Mouse (Mus musculus) neural tube, embryonic 10.5 days (tissue): ENCODE data around the gene Myom1.

Experiments
- DNase-seq: peaks from one replicate; pipeline ENCODE4 v3.0.0-alpha.2; 2017; ENCODE audit warnings: low spot score; ENCODE audit errors: extremely low spot score

Myom1 gene

GRCm38 (mm10) chr17:70991706-70992625, 10.5 kb upstream of the Myom1 start:
- no peak for DNase-seq

DNA sequence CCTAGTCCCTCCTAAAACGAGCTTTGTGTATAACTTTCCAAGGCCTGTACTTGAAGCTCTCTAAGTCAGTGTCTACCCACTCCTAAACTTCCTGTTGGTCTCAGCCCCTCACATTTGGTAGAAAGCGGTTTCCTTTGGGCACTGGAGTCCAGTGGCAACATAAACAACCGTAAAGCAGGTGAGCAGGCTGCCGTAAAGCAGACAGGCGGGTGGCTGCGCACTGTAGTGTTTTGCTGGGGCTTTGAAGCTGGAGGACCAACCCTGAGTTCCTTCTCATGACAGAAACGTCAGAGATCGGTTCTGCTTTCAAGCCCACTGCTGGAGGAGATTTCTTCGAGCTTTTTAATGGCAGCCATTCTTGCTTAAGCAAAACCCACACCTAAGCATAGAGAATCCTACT, 9.8 kb upstream of the Myom1 start:
- DNase-seq, result no peak

DNA sequence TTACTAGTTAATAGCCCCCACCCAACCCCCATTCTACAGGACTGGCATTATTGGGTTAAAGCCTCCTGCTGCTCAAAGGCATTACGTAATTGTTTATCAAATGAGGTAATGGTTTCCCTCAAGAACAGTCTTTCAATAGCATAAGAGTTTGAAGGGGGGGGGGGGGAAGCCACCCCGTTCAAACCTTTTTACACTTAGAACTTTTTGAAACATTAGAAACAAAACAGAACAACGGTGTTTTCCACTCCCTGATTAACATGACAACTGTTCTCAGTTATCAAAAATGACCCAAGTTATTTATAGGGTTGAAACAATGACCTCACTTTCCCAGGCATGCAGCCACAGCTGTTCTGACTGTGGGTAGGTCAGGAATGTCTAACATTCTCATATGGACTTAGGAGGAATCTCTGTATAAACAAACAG, 9.0 kb upstream of the Myom1 start:
- no peak for DNase-seq

DNA sequence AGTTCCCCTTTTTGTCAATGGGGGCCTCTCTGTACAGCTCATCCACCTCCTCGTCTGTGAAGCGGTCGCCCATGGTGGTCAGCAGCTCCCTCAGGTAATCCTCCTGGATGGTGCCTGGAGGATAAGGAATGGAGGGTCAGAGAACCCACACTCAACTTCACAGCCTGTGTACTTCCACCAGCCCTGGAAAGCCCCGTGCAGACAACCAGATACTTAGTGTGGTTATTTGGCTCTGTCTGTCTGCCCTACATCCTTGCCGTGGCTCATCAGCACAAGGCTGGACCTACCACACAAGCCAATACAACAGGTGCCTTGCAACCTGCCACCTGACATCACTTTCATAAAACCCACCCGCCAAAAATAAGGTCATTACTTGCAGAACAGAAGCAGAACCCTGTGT, 7.8 kb upstream of the Myom1 start:
- no peak for DNase-seq

GRCm38 (mm10) chr17:70995551-70995950, 6.9 kb upstream of the Myom1 start:
- DNase-seq, result no peak

DNA sequence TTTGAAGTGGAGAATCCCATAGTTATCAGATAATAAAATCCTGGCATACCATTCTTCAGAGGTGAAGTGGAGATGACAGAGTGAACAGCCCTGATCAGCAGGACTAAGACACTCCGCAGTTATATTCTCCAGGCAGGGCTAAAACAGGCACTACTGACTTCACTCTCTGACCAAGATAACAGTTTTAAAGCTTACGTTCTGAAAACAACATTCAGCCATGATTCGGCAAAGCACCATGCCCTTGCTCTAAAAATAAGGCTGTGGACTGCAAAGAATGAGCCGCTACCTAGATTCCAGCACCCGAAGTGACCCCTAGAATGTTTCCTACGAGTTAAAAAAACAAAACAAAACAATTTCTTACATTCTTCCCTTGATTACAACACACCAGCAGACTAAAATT, 4.6 kb upstream of the Myom1 start:
- no peak for DNase-seq

DNA sequence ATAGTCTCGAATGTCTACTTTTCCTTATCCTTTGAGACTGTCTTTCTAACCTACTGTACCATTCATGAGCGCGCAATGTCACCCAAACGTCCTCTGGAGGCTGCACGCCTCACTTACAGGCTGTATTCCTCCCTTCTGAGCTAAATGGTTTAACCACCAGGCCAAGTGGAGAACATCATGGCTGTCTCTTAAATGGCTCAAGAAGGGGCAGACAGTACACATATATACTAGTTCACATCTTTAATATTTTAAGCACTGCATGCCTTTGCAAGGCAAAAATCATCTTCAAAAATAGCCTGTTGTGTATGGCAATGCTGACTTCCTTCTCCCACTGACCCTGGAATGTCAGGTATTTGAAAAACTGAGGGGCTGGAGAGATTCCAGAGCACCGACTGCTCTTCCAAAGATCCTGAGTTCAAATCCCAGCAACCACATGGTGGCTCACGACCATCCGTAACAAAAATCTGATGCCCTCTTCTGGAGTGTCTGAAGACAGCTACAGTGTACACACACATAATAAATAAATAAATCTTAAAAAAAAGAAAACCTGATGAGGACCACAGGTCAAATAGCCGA, 3.9 kb upstream of the Myom1 start:
- no peak for DNase-seq

DNA sequence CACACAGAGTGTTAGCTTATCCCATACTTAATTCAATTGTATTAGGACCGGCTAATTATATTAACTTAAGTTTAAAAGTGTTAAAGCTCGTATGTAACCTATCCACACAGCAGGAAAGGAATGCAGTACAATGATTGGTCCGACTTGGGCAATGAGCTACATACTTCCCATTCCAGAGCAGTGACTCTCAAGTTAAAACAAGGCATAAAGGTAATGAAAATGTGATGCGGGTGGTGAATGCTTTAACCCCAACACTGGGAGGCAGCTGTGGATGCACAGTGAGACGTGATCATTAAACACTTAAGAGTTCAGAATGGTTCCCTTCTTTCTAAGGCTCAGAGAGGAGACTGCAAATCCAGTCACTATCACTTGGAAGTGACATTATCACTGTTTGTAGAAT, 3.2 kb upstream of the Myom1 start:
- DNase-seq, result no peak

DNA sequence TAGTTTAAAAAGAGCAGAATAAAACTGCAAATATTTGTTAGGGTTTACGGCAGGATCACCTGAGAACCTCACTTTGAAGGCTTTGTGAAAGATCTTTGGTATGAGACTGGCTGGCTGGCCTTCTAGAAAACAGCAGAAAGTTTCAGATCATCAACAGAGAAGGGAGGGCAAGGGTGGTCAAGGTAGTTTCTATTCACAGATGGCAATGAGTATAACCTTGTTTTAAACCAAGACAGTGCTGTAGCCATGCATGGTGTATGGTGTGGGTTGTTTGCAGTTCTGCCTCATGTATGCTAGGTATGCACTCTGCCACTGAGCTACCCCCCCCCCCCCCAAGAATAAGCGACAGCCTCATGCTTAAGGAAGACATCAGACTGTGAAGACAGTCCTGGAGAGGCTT, 2.2 kb upstream of the Myom1 start:
- no peak for DNase-seq

DNA sequence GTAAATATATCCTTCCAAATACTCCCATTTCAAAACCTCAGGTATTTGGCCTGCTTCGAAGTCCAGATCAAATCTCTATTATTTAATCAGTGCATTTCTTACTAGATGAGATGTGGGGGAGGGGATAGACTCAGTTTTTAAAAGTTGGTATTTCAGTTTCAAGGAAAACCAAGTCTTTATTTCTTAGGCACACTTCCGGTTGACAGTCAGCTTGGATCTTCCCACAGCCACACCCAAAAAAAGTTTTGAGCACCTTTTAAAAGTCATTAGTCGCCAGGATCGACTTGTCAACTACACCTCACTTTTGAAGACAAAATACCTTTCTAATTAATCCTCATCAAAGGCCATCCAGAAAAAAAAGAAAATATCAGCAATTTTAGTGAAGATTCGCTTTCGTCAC, 1.4 kb upstream of the Myom1 start:
- no peak for DNase-seq

DNA sequence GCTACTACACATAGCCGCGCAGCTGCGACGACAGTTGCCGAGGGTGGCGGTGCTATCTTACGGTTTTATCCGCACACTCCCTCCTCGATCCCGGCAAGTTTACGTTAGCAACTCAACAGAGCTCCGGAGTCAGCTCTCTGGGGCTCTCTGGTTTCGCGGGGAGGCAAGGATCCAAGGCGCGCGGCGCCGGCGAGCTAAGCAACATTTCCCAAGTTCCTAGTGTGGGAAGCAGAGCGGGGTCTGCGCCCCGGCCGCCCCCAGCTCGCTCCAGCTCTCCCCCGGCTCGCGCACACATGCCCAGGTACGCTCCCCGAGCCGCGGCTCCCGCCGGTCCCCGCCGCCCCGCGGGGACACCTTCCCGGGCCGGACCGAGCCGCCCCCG, 743 bp upstream of the Myom1 start:
- no peak for DNase-seq

- DNase-seq, result no peak
Observed at GRCm38 (mm10) chr17:71002744-71003094, 286 bp downstream of the Myom1 start, which contains the start of gene Myl12a. Gene Myl12a, minus strand, starts transcription at chr17:71002878.

DNA sequence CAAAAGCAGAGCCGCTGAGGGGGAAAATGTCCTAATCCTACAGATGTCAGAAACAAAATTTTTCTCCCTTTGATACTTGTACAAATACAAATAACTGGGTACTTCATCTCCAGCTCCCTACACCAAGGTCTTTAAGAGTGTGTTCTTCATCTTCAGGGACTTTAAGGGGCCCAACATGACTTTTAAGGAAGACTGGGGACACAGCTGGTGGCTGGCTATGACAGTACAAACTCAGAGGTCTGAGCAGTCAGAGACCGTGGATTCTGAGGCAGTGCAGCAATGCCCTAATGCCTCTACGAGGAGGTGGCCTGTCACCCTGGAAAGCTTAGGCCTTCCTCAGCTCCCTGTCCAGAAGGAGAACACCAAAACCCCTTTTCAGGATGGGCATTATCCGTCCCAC, 679 bp downstream of the Myom1 start:
- DNase-seq, result no peak

- no peak for DNase-seq
Observed at GRCm38 (mm10) chr17:71003721-71004120, 1.3 kb downstream of the Myom1 start.

GRCm38 (mm10) chr17:71004186-71004960, 1.9 kb downstream of the Myom1 start:
- DNase-seq, result no peak

DNA sequence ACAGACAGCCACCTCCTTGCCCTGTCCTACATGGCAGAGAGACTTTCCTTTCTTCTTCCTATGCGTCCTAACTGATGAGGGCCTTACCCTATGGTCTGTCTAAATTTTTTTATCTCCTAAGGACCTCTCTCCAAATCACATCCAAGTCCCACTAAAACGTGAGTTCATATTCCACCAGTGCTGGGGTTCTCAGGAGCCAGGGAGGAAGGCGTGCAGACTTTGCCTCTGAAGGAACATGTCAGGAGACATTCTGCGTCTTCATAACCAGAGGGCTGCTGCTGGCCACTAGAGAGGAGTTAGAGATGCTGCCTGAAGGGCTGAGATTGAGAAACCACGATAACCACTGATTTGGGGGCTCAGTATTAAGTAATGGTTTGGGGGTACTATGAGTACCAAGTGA, 4.5 kb downstream of the Myom1 start:
- no peak for DNase-seq

- no peak for DNase-seq
Observed at GRCm38 (mm10) chr17:71008676-71009075, 6.2 kb downstream of the Myom1 start.

DNA sequence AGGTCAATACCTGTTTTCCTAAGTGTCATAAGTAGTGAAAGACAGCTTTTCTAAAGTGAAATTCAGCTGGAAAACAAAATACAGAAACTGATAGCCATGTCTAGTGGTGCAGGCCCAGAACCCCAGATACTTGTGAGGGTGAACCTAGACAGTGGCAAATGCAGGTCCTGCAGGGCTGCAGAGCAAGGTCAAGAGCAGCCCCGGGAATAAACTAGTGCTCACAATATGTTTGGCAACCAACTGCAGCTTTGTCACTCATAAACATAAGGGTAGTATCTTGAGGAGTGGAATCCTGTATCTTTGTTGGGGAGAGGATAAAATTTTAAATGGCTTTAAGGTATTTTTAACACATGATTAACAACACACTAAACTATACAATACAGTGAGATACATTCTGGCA, 7.3 kb downstream of the Myom1 start:
- no peak for DNase-seq

GRCm38 (mm10) chr17:71010646-71011242, 8.3 kb downstream of the Myom1 start:
- no peak for DNase-seq

DNA sequence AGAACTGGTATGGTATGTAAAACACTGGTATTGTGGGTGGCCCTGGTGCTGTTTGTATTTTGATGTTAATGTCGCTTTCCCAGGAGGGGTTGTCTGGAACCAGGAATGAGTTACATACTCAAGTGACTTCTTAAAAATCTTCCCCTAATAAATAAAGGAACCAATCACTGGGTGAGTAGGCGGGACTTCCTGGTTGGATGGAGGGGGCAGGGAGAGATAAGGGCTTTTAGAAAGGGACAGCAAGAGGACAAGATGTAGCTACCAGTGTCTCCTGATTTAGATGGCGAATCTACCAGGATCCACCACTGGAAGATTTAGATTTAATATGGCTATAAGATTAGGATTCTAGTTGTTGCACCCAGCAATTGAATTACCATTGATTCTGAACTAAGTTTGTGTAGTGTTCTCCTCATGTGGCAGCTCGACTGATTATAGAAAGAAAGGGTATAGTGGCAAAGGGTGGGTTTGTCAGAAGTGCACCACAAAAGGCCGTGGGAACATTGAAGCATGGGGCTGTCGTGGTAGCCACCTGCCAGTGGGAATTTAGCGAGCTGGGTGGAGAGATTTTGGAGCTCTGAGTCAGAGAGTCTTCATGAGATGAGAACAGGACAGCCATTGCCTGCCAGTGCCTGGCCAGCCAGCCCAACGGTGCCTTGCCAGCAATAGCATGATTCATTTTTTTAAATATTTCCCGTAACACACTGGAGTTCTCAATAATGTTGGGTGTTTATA, 9.7 kb downstream of the Myom1 start:
- no peak for DNase-seq

GRCm38 (mm10) chr17:71013105-71013504, 10.7 kb downstream of the Myom1 start:
- DNase-seq, result no peak
